Comparison of ENCODE assay signal across 26 mouse cellular contexts in the genomic region with DNA sequence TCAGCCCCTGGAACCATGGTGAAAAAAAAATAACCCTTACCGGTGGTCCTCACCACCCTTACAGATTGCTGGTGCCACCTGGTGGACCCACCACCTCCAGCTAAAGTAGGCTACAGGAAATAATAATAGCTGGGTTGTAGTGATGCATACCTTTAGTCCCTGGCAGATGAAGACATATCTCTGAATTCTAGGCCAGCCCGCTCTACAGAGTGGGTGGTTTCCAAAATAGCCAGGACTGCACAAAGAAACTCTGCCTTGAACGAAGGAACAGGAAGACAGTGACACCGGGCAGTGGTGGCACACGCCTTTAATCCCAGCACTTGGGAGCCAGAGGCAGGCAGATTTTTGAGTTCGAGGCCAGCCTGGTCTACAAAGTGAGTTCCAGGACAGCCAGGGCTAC. TPM values are rescaled to one million over a fixed set of nuclear protein-coding genes. Genes with fewer than 3 reads are reported as not detected.
"Had no signal": no experiment of that assay in that cellular context is flagged by ENCODE, and none has a peak within 500 bp of the region (broad histone marks: within the 10 kb centered on the region; RNA-seq: fewer than 3 reads in every experiment).

No protein-coding gene starts in this region.

- H3K4me3 ChIP-seq: liver, embryonic 13.5 days; liver, embryonic 15.5 days; lung, embryonic 15.5 days; midbrain, embryonic 10.5 days; midbrain, embryonic 12.5 days; myocyte; neural tube, embryonic 12.5 days had no signal

- H3K4me1 ChIP-seq: lung, embryonic 15.5 days; midbrain, embryonic 10.5 days; midbrain, embryonic 12.5 days; neural tube, embryonic 12.5 days had no signal

- DNase-seq: liver, embryonic 13.5 days; liver, postnatal 0 days; lung, adult 2 months; lung, postnatal 4 days; midbrain, embryonic 14.5 days; retina, postnatal 1 day; right cerebral cortex, postnatal 14 days; right cerebral cortex, postnatal 4 days; spleen, adult 18-20 months; thymus, adult 2 months; thymus, postnatal 14 days; thymus, postnatal 36 days had no signal

- H3K9ac ChIP-seq: liver, embryonic 13.5 days; liver, embryonic 15.5 days; liver, postnatal 0 days; lung, embryonic 15.5 days; midbrain, embryonic 12.5 days; neural tube, embryonic 12.5 days had no signal

- H3K36me3 ChIP-seq: liver, embryonic 13.5 days; liver, embryonic 15.5 days; lung, embryonic 15.5 days; midbrain, embryonic 10.5 days; midbrain, embryonic 12.5 days; neural tube, embryonic 12.5 days had no signal

- ATAC-seq: liver, postnatal 0 days; lung, postnatal 0 days; midbrain, embryonic 16.5 days had no signal

- H3K9me3 ChIP-seq: liver, embryonic 13.5 days; liver, embryonic 15.5 days; lung, embryonic 15.5 days; midbrain, embryonic 10.5 days; midbrain, embryonic 12.5 days; neural tube, embryonic 12.5 days had no signal

- H3K4me2 ChIP-seq: liver, embryonic 13.5 days; liver, embryonic 15.5 days; lung, embryonic 15.5 days; midbrain, embryonic 12.5 days; neural tube, embryonic 12.5 days had no signal

- H3K27ac ChIP-seq: liver, embryonic 13.5 days; liver, embryonic 15.5 days; lung, embryonic 15.5 days; midbrain, embryonic 10.5 days; midbrain, embryonic 12.5 days; neural tube, embryonic 12.5 days had no signal

- H3K27me3 ChIP-seq: liver, embryonic 13.5 days; liver, embryonic 15.5 days; lung, embryonic 15.5 days; midbrain, embryonic 12.5 days; neural tube, embryonic 12.5 days had no signal

RNA-seq across cellular contexts. Expression of gene Gm49403, which starts 19.5 kb away (rescaled TPM):
- polyA plus RNA-seq: liver, embryonic 13.5 days; liver, embryonic 15.5 days; liver, postnatal 0 days; lung, adult 2 months; lung, embryonic 15.5 days; lung, postnatal 0 days; midbrain, embryonic 10.5 days; midbrain, embryonic 12.5 days; midbrain, embryonic 14.5 days; midbrain, embryonic 16.5 days; myocyte; neural tube, embryonic 12.5 days; neural tube, embryonic 14.5 days; small intestine, adult 2 months; stomach, embryonic 14.5 days; stomach, embryonic 16.5 days; testis, adult 2 months; thymus, adult 2 months; urinary bladder, adult 2 months had no signal
